Mouse (Mus musculus): ENCODE results near the gene Cnpy4. TPM values are rescaled to one million over a fixed set of nuclear protein-coding genes. Genes with fewer than 3 reads are reported as not detected.

The Cnpy4 gene
- 39.4 and 40.5 TPM in 2 replicates for polyA plus RNA-seq (2015; fragmentation: Nextera tagmentation; extraction: Ambion mirVana)

- Histone ChIP-seq H3K4me1 (replicated peaks) (peaks cover 22% of the 10 kb centered on the region), H3K36me3 (peaks cover 49% of the 10 kb centered on the region), H3K4me3 (replicated peaks) (peak within 1 kb of the TSS; percentile 84), H3K9me3 (no peaks in the 10 kb centered on the region), H3K27ac (peak within 1 kb of the TSS; percentile 83), H3K27me3 (no peaks in the 10 kb centered on the region), H3K9ac (replicated peaks) (peak within 1 kb of the TSS; percentile 88), H3K4me2 (replicated peaks) (peak within 1 kb of the TSS; percentile 72)
- ATAC-seq, result peak; percentile 81
- under 1% methylated on average over 31 of the region's 31 CpGs for WGBS
Measured at GRCm38 (mm10) chr5:138186950-138187638, at the start of gene Cnpy4, which contains the start of gene Taf6. Cnpy4 (plus strand) TSS chr5:138187485. Taf6 (minus strand) TSS chr5:138187451.

- Histone ChIP-seq H3K4me3 (replicated peaks) (no peak overlapping the region), H3K4me1 (replicated peaks) (no peaks in the 10 kb centered on the region), H3K27me3 (no peaks in the 10 kb centered on the region), H3K4me2 (replicated peaks) (no peak overlapping the region), H3K9ac (replicated peaks) (no peak overlapping the region), H3K27ac (no peak overlapping the region), H3K9me3 (no peaks in the 10 kb centered on the region), H3K36me3 (peaks cover 46% of the 10 kb centered on the region)
- ATAC-seq, result no peak
- WGBS, result 65% methylated on average over 8 of the region's 8 CpGs
Measured at GRCm38 (mm10) chr5:138137935-138138549, 49.2 kb upstream of the Cnpy4 start.

GRCm38 (mm10) chr5:138138585-138138984, 48.7 kb upstream of the Cnpy4 start:
- 79% methylated on average over 4 of the region's 4 CpGs for WGBS
- H3K4me1 ChIP-seq (replicated peaks), result no peaks in the 10 kb centered on the region
- no peak for ATAC-seq
- no peaks in the 10 kb centered on the region for H3K9me3 ChIP-seq
- peaks cover 46% of the 10 kb centered on the region for H3K36me3 ChIP-seq
- H3K27me3 ChIP-seq, result no peaks in the 10 kb centered on the region
- H3K4me3 ChIP-seq (replicated peaks), result no peak overlapping the region
- H3K9ac ChIP-seq (replicated peaks), result no peak overlapping the region
- no peak overlapping the region for H3K4me2 ChIP-seq (replicated peaks)
- H3K27ac ChIP-seq, result no peak overlapping the region

GRCm38 (mm10) chr5:138154390-138154789, 32.9 kb upstream of the Cnpy4 start:
- 93% methylated on average over 3 of the region's 3 CpGs for WGBS

GRCm38 (mm10) chr5:138155443-138155976, 31.8 kb upstream of the Cnpy4 start, which contains the start of gene Zfp113:
Zfp113 (minus strand) TSS chr5:138155744.
- Histone ChIP-seq H3K27me3 (no peaks in the 10 kb centered on the region), H3K9ac (replicated peaks) (peak within 1 kb of the TSS; percentile 96), H3K27ac (peak within 1 kb of the TSS; percentile 98), H3K4me1 (replicated peaks) (peaks cover 21% of the 10 kb centered on the region), H3K9me3 (no peaks in the 10 kb centered on the region), H3K4me3 (replicated peaks) (peak within 1 kb of the TSS; percentile 85), H3K36me3 (peaks cover 24% of the 10 kb centered on the region), H3K4me2 (replicated peaks) (peak within 1 kb of the TSS; percentile 84)
- under 1% methylated on average over 31 of the region's 31 CpGs for WGBS
- peak; percentile 98 for ATAC-seq

More at GRCm38 (mm10) chr5:138154390-138154789, 32.9 kb upstream of the Cnpy4 start:
- peaks cover 28% of the 10 kb centered on the region for H3K36me3 ChIP-seq
- ATAC-seq, result no peak
- peak overlapping the region; percentile 98; the same call in 1 of the 2 replicates for H3K27ac ChIP-seq
- peaks cover 17% of the 10 kb centered on the region for H3K4me1 ChIP-seq (replicated peaks)
- H3K27me3 ChIP-seq, result no peaks in the 10 kb centered on the region
- peak overlapping the region; percentile 85 for H3K4me3 ChIP-seq (replicated peaks)
- peak overlapping the region; percentile 96 for H3K9ac ChIP-seq (replicated peaks)
- H3K9me3 ChIP-seq, result no peaks in the 10 kb centered on the region
- peak overlapping the region; percentile 84 for H3K4me2 ChIP-seq (replicated peaks)

GRCm38 (mm10) chr5:138160224-138160762, 27.0 kb upstream of the Cnpy4 start:
- 68% methylated on average over 7 of the region's 7 CpGs for WGBS
- ATAC-seq, result peak; percentile 1; the same call in 1 of the 2 replicates

GRCm38 (mm10) chr5:138160842-138161665, 26.2 kb upstream of the Cnpy4 start, which contains the start of gene Cops6:
Cops6 (plus strand) TSS chr5:138161071.
- Histone ChIP-seq H3K9ac (replicated peaks) (peak within 1 kb of the TSS; percentile 85), H3K27ac (peak within 1 kb of the TSS; percentile 72), H3K4me1 (replicated peaks) (peaks cover 18% of the 10 kb centered on the region), H3K4me3 (replicated peaks) (peak within 1 kb of the TSS; percentile 76), H3K36me3 (peaks cover 35% of the 10 kb centered on the region), H3K27me3 (no peaks in the 10 kb centered on the region), H3K9me3 (no peaks in the 10 kb centered on the region), H3K4me2 (replicated peaks) (peak within 1 kb of the TSS; percentile 74)
- peak; percentile 98 for ATAC-seq
- 1% methylated on average over 42 of the region's 42 CpGs for WGBS

More at GRCm38 (mm10) chr5:138160224-138160762, 27.0 kb upstream of the Cnpy4 start:
- Histone ChIP-seq H3K27ac (peak overlapping the region; percentile 72; the same call in 1 of the 2 replicates), H3K9ac (replicated peaks) (peak overlapping the region; percentile 85), H3K4me3 (replicated peaks) (peak overlapping the region; percentile 76), H3K4me1 (replicated peaks) (peaks cover 18% of the 10 kb centered on the region), H3K36me3 (peaks cover 27% of the 10 kb centered on the region), H3K4me2 (replicated peaks) (peak overlapping the region; percentile 74), H3K27me3 (no peaks in the 10 kb centered on the region), H3K9me3 (no peaks in the 10 kb centered on the region)

- H3K36me3 ChIP-seq, result peaks cover 55% of the 10 kb centered on the region
- no peak overlapping the region for H3K27ac ChIP-seq
- 79% methylated on average over 6 of the region's 6 CpGs for WGBS
- no peak for ATAC-seq
- no peak overlapping the region; the same call in 1 of the 2 replicates for H3K4me3 ChIP-seq (replicated peaks)
- peaks cover 18% of the 10 kb centered on the region for H3K4me1 ChIP-seq (replicated peaks)
- H3K9ac ChIP-seq (replicated peaks), result no peak overlapping the region
- no peak overlapping the region for H3K4me2 ChIP-seq (replicated peaks)
- no peaks in the 10 kb centered on the region for H3K27me3 ChIP-seq
- H3K9me3 ChIP-seq, result no peaks in the 10 kb centered on the region
Measured at GRCm38 (mm10) chr5:138163046-138163445, 24.2 kb upstream of the Cnpy4 start.

- Histone ChIP-seq H3K4me1 (replicated peaks) (peaks cover 19% of the 10 kb centered on the region), H3K9ac (replicated peaks) (no peak overlapping the region), H3K4me2 (replicated peaks) (no peak overlapping the region), H3K27me3 (no peaks in the 10 kb centered on the region), H3K9me3 (no peaks in the 10 kb centered on the region), H3K27ac (no peak overlapping the region), H3K4me3 (replicated peaks) (no peak overlapping the region), H3K36me3 (peaks cover 60% of the 10 kb centered on the region)
- no peak for ATAC-seq
- 66% methylated on average over 10 of the region's 10 CpGs for WGBS
Measured at GRCm38 (mm10) chr5:138163610-138164009, 23.7 kb upstream of the Cnpy4 start.

GRCm38 (mm10) chr5:138165594-138165993, 21.7 kb upstream of the Cnpy4 start:
- Histone ChIP-seq H3K27ac (no peak overlapping the region), H3K36me3 (peaks cover 72% of the 10 kb centered on the region), H3K4me1 (replicated peaks) (peaks cover 30% of the 10 kb centered on the region), H3K27me3 (no peaks in the 10 kb centered on the region), H3K9me3 (no peaks in the 10 kb centered on the region), H3K4me3 (replicated peaks) (no peak overlapping the region), H3K9ac (replicated peaks) (no peak overlapping the region), H3K4me2 (replicated peaks) (no peak overlapping the region)
- 83% methylated on average over 8 of the region's 8 CpGs for WGBS
- ATAC-seq, result no peak

GRCm38 (mm10) chr5:138170936-138171561, 16.2 kb upstream of the Cnpy4 start:
- Histone ChIP-seq H3K27ac (peak overlapping the region; percentile 82), H3K36me3 (peaks cover 61% of the 10 kb centered on the region), H3K9me3 (no peaks in the 10 kb centered on the region), H3K4me3 (replicated peaks) (peak overlapping the region; percentile 81), H3K27me3 (no peaks in the 10 kb centered on the region), H3K4me1 (replicated peaks) (peaks cover 44% of the 10 kb centered on the region), H3K4me2 (replicated peaks) (peak overlapping the region; percentile 95), H3K9ac (replicated peaks) (peak overlapping the region; percentile 75)
- peak; percentile 89 for ATAC-seq
- under 1% methylated on average over 47 of the region's 47 CpGs for WGBS
